Mouse (Mus musculus) myocyte (in vitro differentiated cells): Measurements from ENCODE around the gene Agap1. TPM values are rescaled to one million over a fixed set of nuclear protein-coding genes. Genes with fewer than 3 reads are reported as not detected.

Source experiments
- H3K27me3 ChIP-seq: one replicate; pipeline ENCODE4 v1.6.1; 2011; ENCODE audit not compliant: control insufficient read depth, insufficient read depth, insufficient read length
- H3K36me3 ChIP-seq: one replicate; pipeline ENCODE4 v1.6.1; 2011; ENCODE audit not compliant: control insufficient read depth, insufficient read depth
- H3K4me2 ChIP-seq: one replicate; pipeline ENCODE4 v1.6.1; 2011; ENCODE audit warnings: low read depth, control low read depth
- H3K4me3 ChIP-seq: one replicate; pipeline ENCODE4 v1.5.1; 2011; ENCODE audit warnings: mild to moderate bottlenecking, control low read depth, moderate library complexity
- H3K79me2 ChIP-seq: one replicate; pipeline ENCODE4 v1.6.1; 2011; ENCODE audit not compliant: control insufficient read depth, insufficient read depth
- H3ac ChIP-seq: one replicate; pipeline ENCODE4 v1.6.1; 2011; ENCODE audit not compliant: control insufficient read depth, insufficient read length
- CEBPB ChIP-seq: IDR thresholded peaks from 2 replicates; pipeline ENCODE4 v1.6.1; 2011; ENCODE audit warnings: mild to moderate bottlenecking, moderate library complexity; ENCODE audit not compliant: poor library complexity, insufficient read depth, severe bottlenecking
- E2F4 ChIP-seq: IDR thresholded peaks from one replicate; pipeline ENCODE4 v1.6.1; 2011; ENCODE audit warnings: mild to moderate bottlenecking, control low read depth, moderate library complexity; ENCODE audit not compliant: insufficient read depth
- MAX ChIP-seq: IDR thresholded peaks from one replicate; pipeline ENCODE4 v1.6.1; 2011; ENCODE audit warnings: low read depth, mild to moderate bottlenecking, control low read depth
- MYOD1 ChIP-seq, 3 experiments: IDR thresholded peaks; one replicate each; pipeline ENCODE4 v1.6.1; 2011; ENCODE audit warnings: control low read depth in 2 of 3, low read depth in 2 of 3, mild to moderate bottlenecking in 2 of 3, moderate library complexity in 1 of 3; ENCODE audit not compliant: insufficient read length in 2 of 3, control insufficient read depth in 1 of 3
- MYOG ChIP-seq, 3 experiments: IDR thresholded peaks; one replicate each; pipeline ENCODE4 v1.6.1; 2011; ENCODE audit warnings: control low read depth in 2 of 3, low read depth in 2 of 3, mild to moderate bottlenecking in 2 of 3; ENCODE audit not compliant: insufficient read length in 2 of 3, control insufficient read depth in 1 of 3, insufficient read depth in 1 of 3
- POLR2A ChIP-seq: IDR thresholded peaks from one replicate; pipeline ENCODE4 v1.6.1; 2011; ENCODE audit warnings: low read depth, mild to moderate bottlenecking, control low read depth, moderate library complexity; ENCODE audit not compliant: insufficient read length
- POLR2AphosphoS2 ChIP-seq: IDR thresholded peaks from one replicate; pipeline ENCODE4 v1.6.1; 2011; ENCODE audit warnings: low read depth, control low read depth; ENCODE audit not compliant: insufficient read length
- REST ChIP-seq: IDR thresholded peaks from one replicate; pipeline ENCODE4 v1.6.1; 2011; ENCODE audit warnings: mild to moderate bottlenecking, control low read depth, moderate library complexity; ENCODE audit not compliant: insufficient read depth, insufficient read length
- SRF ChIP-seq: IDR thresholded peaks from one replicate; pipeline ENCODE4 v1.6.1; 2011; ENCODE audit warnings: low read depth; ENCODE audit not compliant: control insufficient read depth, insufficient read length
- TCF12 ChIP-seq: IDR thresholded peaks from one replicate; pipeline ENCODE4 v1.6.1; 2011; ENCODE audit warnings: mild to moderate bottlenecking, control low read depth; ENCODE audit not compliant: poor library complexity, insufficient read depth, severe bottlenecking
- TCF3 ChIP-seq: IDR thresholded peaks from one replicate; pipeline ENCODE4 v1.6.1; 2011; ENCODE audit warnings: low read depth, control low read depth; ENCODE audit not compliant: insufficient read length
- USF1 ChIP-seq: IDR thresholded peaks from one replicate; pipeline ENCODE4 v1.6.1; 2011; ENCODE audit warnings: low read depth, mild to moderate bottlenecking, control low read depth, moderate library complexity
- polyA plus RNA-seq: library from polyadenylated mRNA; unstranded; fragments of >200 nt; fragmentation: generic; extraction: Trizol; gene quantifications from one replicate; pipeline ENCODE4 v1.2.1, GENCODE M21; 2012; ENCODE audit warnings: missing spikeins

The Agap1 gene
- polyA plus RNA-seq, 1 experiment: 48.9 TPM

- H3K4me3 ChIP-seq: no peak overlapping the region
- H3K4me2 ChIP-seq: no peak overlapping the region
- TF ChIP-seq MYOG (IDR thresholded peaks at IDR 0.05; ENCODE audit: control insufficient read depth in 1 of 3, insufficient read depth in 1 of 3, insufficient read length in 2 of 3, low read depth in 2 of 3) (peak in 2 of 3 experiments; percentile 37 to 71), POLR2AphosphoS2 (no peak), MYOD1 (IDR thresholded peaks at IDR 0.05; ENCODE audit: control insufficient read depth in 1 of 3, insufficient read length in 2 of 3, low read depth in 2 of 3) (peak in 2 of 3 experiments; percentile 46 to 65)
- no peak overlapping the region for H3ac ChIP-seq
- H3K79me2 ChIP-seq: no peaks in the 10 kb centered on the region
- H3K27me3 ChIP-seq: no peaks in the 10 kb centered on the region
- H3K36me3 ChIP-seq: no peaks in the 10 kb centered on the region
Measured at GRCm38 (mm10) chr1:89821822-89822221, 367.2 kb downstream of the Agap1 start.

GRCm38 (mm10) chr1:89822431-89822830, 367.8 kb downstream of the Agap1 start:
- no peak overlapping the region for H3ac ChIP-seq

GRCm38 (mm10) chr1:89823036-89823435, 368.4 kb downstream of the Agap1 start:
- Histone ChIP-seq H3ac (no peak overlapping the region), H3K79me2 (no peaks in the 10 kb centered on the region), H3K27me3 (no peaks in the 10 kb centered on the region), H3K36me3 (no peaks in the 10 kb centered on the region), H3K4me2 (no peak overlapping the region), H3K4me3 (no peak overlapping the region)
- TF ChIP-seq CEBPB (no peak), POLR2AphosphoS2 (no peak), MYOG (IDR thresholded peaks at IDR 0.05; ENCODE audit: control insufficient read depth in 1 of 3, insufficient read depth in 1 of 3, insufficient read length in 2 of 3, low read depth in 2 of 3) (no peak), TCF3 (no peak), TCF12 (no peak), POLR2A (no peak), SRF (no peak), REST (no peak), USF1 (no peak), E2F4 (no peak), MAX (no peak), MYOD1 (IDR thresholded peaks at IDR 0.05; ENCODE audit: control insufficient read depth in 1 of 3, insufficient read length in 2 of 3, low read depth in 2 of 3) (no peak)

More at GRCm38 (mm10) chr1:89822431-89822830, 367.8 kb downstream of the Agap1 start:
- H3K79me2 ChIP-seq: no peaks in the 10 kb centered on the region
- H3K4me2 ChIP-seq: no peak overlapping the region
- TF ChIP-seq MAX: no peak
- no peak for TF ChIP-seq CEBPB
- TF ChIP-seq MYOG (IDR thresholded peaks at IDR 0.05; ENCODE audit: control insufficient read depth in 1 of 3, insufficient read depth in 1 of 3, insufficient read length in 2 of 3, low read depth in 2 of 3): no peak
- TF ChIP-seq TCF3: no peak
- TF ChIP-seq TCF12: no peak
- no peak for TF ChIP-seq SRF
- TF ChIP-seq REST: no peak
- TF ChIP-seq E2F4: no peak
- TF ChIP-seq POLR2A: no peak
- no peak for TF ChIP-seq MYOD1 (IDR thresholded peaks at IDR 0.05; ENCODE audit: control insufficient read depth in 1 of 3, insufficient read length in 2 of 3, low read depth in 2 of 3)
- no peak for TF ChIP-seq POLR2AphosphoS2
- TF ChIP-seq USF1: no peak
- H3K4me3 ChIP-seq: no peak overlapping the region
- H3K36me3 ChIP-seq: no peaks in the 10 kb centered on the region
- no peaks in the 10 kb centered on the region for H3K27me3 ChIP-seq

- H3K79me2 ChIP-seq: no peaks in the 10 kb centered on the region
- TF ChIP-seq REST (no peak), TCF12 (no peak), MYOD1 (IDR thresholded peaks at IDR 0.05; ENCODE audit: control insufficient read depth in 1 of 3, insufficient read length in 2 of 3, low read depth in 2 of 3) (no peak), USF1 (no peak), SRF (no peak)
- no peaks in the 10 kb centered on the region for H3K27me3 ChIP-seq
- H3K4me2 ChIP-seq: no peak overlapping the region
- H3K36me3 ChIP-seq: no peaks in the 10 kb centered on the region
- no peak overlapping the region for H3K4me3 ChIP-seq
- no peak overlapping the region for H3ac ChIP-seq
Measured at GRCm38 (mm10) chr1:89827051-89827450, 372.4 kb downstream of the Agap1 start.

GRCm38 (mm10) chr1:89831095-89831494, 376.5 kb downstream of the Agap1 start:
- no peak overlapping the region for H3K4me2 ChIP-seq
- H3K36me3 ChIP-seq: no peaks in the 10 kb centered on the region
- TF ChIP-seq TCF12 (no peak), REST (no peak), POLR2AphosphoS2 (no peak), TCF3 (no peak), MYOD1 (IDR thresholded peaks at IDR 0.05; ENCODE audit: control insufficient read depth in 1 of 3, insufficient read length in 2 of 3, low read depth in 2 of 3) (no peak), USF1 (no peak), SRF (no peak), MYOG (IDR thresholded peaks at IDR 0.05; ENCODE audit: control insufficient read depth in 1 of 3, insufficient read depth in 1 of 3, insufficient read length in 2 of 3, low read depth in 2 of 3) (no peak), MAX (no peak), POLR2A (no peak)
- no peaks in the 10 kb centered on the region for H3K79me2 ChIP-seq
- H3K27me3 ChIP-seq: no peaks in the 10 kb centered on the region
- H3K4me3 ChIP-seq: no peak overlapping the region
- H3ac ChIP-seq: no peak overlapping the region
